In genomic region chr1:136117069-136117468, GRCm38 (mm10) we compare ENCODE assay signal across 26 mouse cellular contexts. TPM values are rescaled to one million over a fixed set of nuclear protein-coding genes. Genes with fewer than 3 reads are reported as not detected.
DNase-seq lines count a peak whose midpoint lies in the region; ATAC-seq and TF ChIP-seq lines count a peak whose summit lies in the region.
"Had no signal": no experiment of that assay in that cellular context is flagged by ENCODE, and none has a peak within 500 bp of the region (broad histone marks: within the 10 kb centered on the region; RNA-seq: fewer than 3 reads in every experiment).

No protein-coding gene starts in this region.

- TF ChIP-seq RAD21 in MEL (IDR thresholded peaks at IDR 0.05; ENCODE audit: low read depth, low read length): no peak

- no peaks in the 10 kb centered on the region for H3K79me2 ChIP-seq in MEL (ENCODE audit: control insufficient read depth, insufficient read depth, low read length, poor library complexity)

- no peak for ATAC-seq in kidney, embryonic 14.5 days (ENCODE audit: low FRiP score, low TSS enrichment)
- ATAC-seq: forebrain, postnatal 0 days; midbrain, embryonic 16.5 days had no signal

- TF ChIP-seq CTCF in MEL (IDR thresholded peaks at IDR 0.05 in 2 of 3, conservative IDR thresholded peaks at IDR 0.05 in 1 of 3; ENCODE audit: control insufficient read depth in 1 of 3, insufficient read depth in 1 of 3, low read depth in 2 of 3, low read length in 3 of 3, poor library complexity in 1 of 3, severe bottlenecking in 1 of 3): no peak
- no peak for TF ChIP-seq CTCF in small intestine, adult 2 months (IDR thresholded peaks at IDR 0.05; ENCODE audit: extremely low read depth, insufficient read length, insufficient replicate concordance, low read depth, low read length)

- no peak overlapping the region for H3K27ac ChIP-seq in MEL (ENCODE audit: control insufficient read depth, low read depth, low read length)
- H3K27ac ChIP-seq in small intestine, adult 2 months (ENCODE audit: insufficient read depth, low read depth, low read length): peak overlapping the region; percentile 31; the same call in 1 of the 2 replicates
- H3K27ac ChIP-seq in kidney, embryonic 14.5 days (ENCODE audit: low read depth, low read length): no peak overlapping the region
- H3K27ac ChIP-seq: embryonic facial prominence, embryonic 12.5 days; hindbrain, embryonic 12.5 days; liver, embryonic 14.5 days; lung, embryonic 15.5 days; midbrain, embryonic 10.5 days; neural tube, embryonic 15.5 days; stomach, postnatal 0 days had no signal

- TF ChIP-seq EP300 in MEL (IDR thresholded peaks at IDR 0.05; ENCODE audit: low read depth in 1 of 2, low read length in 2 of 2): no peak

- H3K9ac ChIP-seq in MEL (ENCODE audit: control insufficient read depth, low read depth, low read length, poor library complexity, severe bottlenecking): no peak overlapping the region
- no peak overlapping the region for H3K9ac ChIP-seq in kidney, embryonic 14.5 days (ENCODE audit: low read depth, low read length)
- H3K9ac ChIP-seq: embryonic facial prominence, embryonic 12.5 days; forebrain, postnatal 0 days; heart, embryonic 12.5 days; hindbrain, embryonic 12.5 days; liver, embryonic 14.5 days; lung, embryonic 15.5 days; neural tube, embryonic 15.5 days had no signal

- 85% methylated on average over 9 of the region's 9 CpGs for WGBS in small intestine, adult 2 months
- WGBS in kidney, embryonic 14.5 days: 89% methylated on average over 9 of the region's 9 CpGs

- no peaks in the 10 kb centered on the region for H3K9me3 ChIP-seq in MEL (replicated peaks; ENCODE audit: insufficient read depth, low read length)
- no peaks in the 10 kb centered on the region for H3K9me3 ChIP-seq in kidney, embryonic 14.5 days (ENCODE audit: control insufficient read depth, low read length)
- H3K9me3 ChIP-seq: embryonic facial prominence, embryonic 12.5 days; hindbrain, embryonic 12.5 days; lung, embryonic 15.5 days; neural tube, embryonic 15.5 days had no signal

- H3K36me3 ChIP-seq in MEL (ENCODE audit: control insufficient read depth in 1 of 2, insufficient read depth in 2 of 2, low read length in 2 of 2): no peaks in the 10 kb centered on the region; a peak in 1 of 4 replicates
- no peaks in the 10 kb centered on the region for H3K36me3 ChIP-seq in small intestine, adult 2 months (ENCODE audit: control insufficient read depth, insufficient read depth, low read length)
- H3K36me3 ChIP-seq in kidney, embryonic 14.5 days (ENCODE audit: control insufficient read depth, insufficient read depth, low read length): no peaks in the 10 kb centered on the region
- H3K36me3 ChIP-seq: embryonic facial prominence, embryonic 12.5 days; heart, embryonic 12.5 days; hindbrain, embryonic 12.5 days; lung, embryonic 15.5 days; midbrain, embryonic 10.5 days; neural tube, embryonic 15.5 days had no signal

- no peak overlapping the region for H3K4me2 ChIP-seq in kidney, embryonic 14.5 days (replicated peaks; ENCODE audit: low read depth, low read length)
- H3K4me2 ChIP-seq: embryonic facial prominence, embryonic 12.5 days; heart, embryonic 12.5 days; hindbrain, embryonic 12.5 days; lung, embryonic 15.5 days; neural tube, embryonic 15.5 days had no signal

- no peaks in the 10 kb centered on the region for H3K27me3 ChIP-seq in MEL (ENCODE audit: control insufficient read depth in 1 of 2, insufficient read depth in 2 of 2, low read length in 2 of 2)
- H3K27me3 ChIP-seq in small intestine, adult 2 months (ENCODE audit: control insufficient read depth, insufficient read depth, low read length): no peaks in the 10 kb centered on the region
- H3K27me3 ChIP-seq in kidney, embryonic 14.5 days (ENCODE audit: control insufficient read depth, insufficient read depth, low read length): 0 out of 2 replicates have a peak, but pooled peaks cover 2% of the 10 kb centered on the region
- H3K27me3 ChIP-seq: embryonic facial prominence, embryonic 12.5 days; hindbrain, embryonic 12.5 days; lung, embryonic 15.5 days; neural tube, embryonic 15.5 days had no signal

- peak; percentile 51 to 54 for DNase-seq in lung, adult 18-20 months
- no peak for DNase-seq in lung, postnatal 14 days
- peak; percentile 45 to 50 for DNase-seq in B cell, adult 2 months
- no peak for DNase-seq in MEL (ENCODE audit: low read depth, low spot score)
- DNase-seq in cerebellum, adult 11 months: no peak
- DNase-seq: cerebellum, adult 11-12 months; cerebellum, postnatal 14 days; forebrain, postnatal 0 days; gastrocnemius, postnatal 14 days; heart, adult 11 months; heart, postnatal 10 days; kidney, adult 2 months; kidney, postnatal 10 days; thymus, adult 2 months; thymus, postnatal 4 days had no signal

- H3K4me1 ChIP-seq in MEL (ENCODE audit: control insufficient read depth in 1 of 2, insufficient read depth in 2 of 2, low read length in 2 of 2): peaks cover 0 to 10% of the 10 kb centered on the region in 2 experiments; a peak in 2 of 4 replicates
- H3K4me1 ChIP-seq in small intestine, adult 2 months (ENCODE audit: control insufficient read depth, insufficient read depth, insufficient read length, low read length): peaks cover 26% of the 10 kb centered on the region
- no peaks in the 10 kb centered on the region for H3K4me1 ChIP-seq in kidney, embryonic 14.5 days (ENCODE audit: control insufficient read depth, insufficient read depth, low read length)
- H3K4me1 ChIP-seq: lung, embryonic 15.5 days had no signal

- H3K4me3 ChIP-seq in MEL (ENCODE audit: control insufficient read depth in 1 of 2, insufficient read depth in 1 of 2, low read depth in 2 of 2, low read length in 2 of 2): no peak overlapping the region
- H3K4me3 ChIP-seq in small intestine, adult 2 months (ENCODE audit: low read depth, low read length): peak overlapping the region; percentile 6; the same call in 1 of the 2 replicates
- H3K4me3 ChIP-seq in kidney, embryonic 14.5 days (ENCODE audit: low read length): no peak overlapping the region
- H3K4me3 ChIP-seq: embryonic facial prominence, embryonic 12.5 days; heart, embryonic 12.5 days; hindbrain, embryonic 12.5 days; lung, embryonic 15.5 days; midbrain, embryonic 10.5 days; neural tube, embryonic 15.5 days had no signal

- TF ChIP-seq POLR2A in MEL (IDR thresholded peaks at IDR 0.05; ENCODE audit: control insufficient read depth in 1 of 2, insufficient read depth in 1 of 2, low read depth in 1 of 2, low read length in 2 of 2, poor library complexity in 1 of 2): no peak
- peak; percentile 25; the same call in 1 of the 2 replicates for TF ChIP-seq POLR2A in small intestine, adult 2 months (IDR thresholded peaks at IDR 0.05; ENCODE audit: low read depth, low read length)

TF ChIP-seq in MEL, 35 proteins besides CTCF, POLR2A, EP300 and RAD21:
- peak; percentile 52; the same call in 1 of the 2 replicates for TF ChIP-seq USF1 (IDR thresholded peaks at IDR 0.05; ENCODE audit: low read depth, low read length)
- no peak for TF ChIP-seq MYC (IDR thresholded peaks at IDR 0.05; ENCODE audit: low read depth, low read length)
TF ChIP-seq in MEL: peak in this region for 1.

RNA-seq across cellular contexts. Expression of gene Kif21b, which starts 14.1 kb away (rescaled TPM):
- 4.0 and 7.6 TPM in 2 replicates for total RNA-seq in MEL (2012; rRNA removed)
- 10 to 100 TPM in 1 of 2 experiments, not detected in 1; 34.0 TPM for polyA plus RNA-seq in MEL (2012; ENCODE audit: insufficient read depth in 1 of 2, insufficient read length in 2 of 2, low read depth in 1 of 2, low replicate concordance in 2 of 2, missing spikeins in 1 of 2)
- 12.4 and 28.6 TPM in 2 replicates for polyA plus RNA-seq in small intestine, adult 2 months (2012; rRNA removed)
- polyA plus RNA-seq in kidney, embryonic 14.5 days (2014; fragmentation: Nextera tagmentation; extraction: Ambion mirVana): 3.2 and 3.3 TPM in 2 replicates

Comparison
In these comparisons a context has a peak if more than half of its experiments do, and no peak if none do; other contexts are left out.
1. DNase-seq: peak in lung, adult 18-20 months (2 of 2) and B cell, adult 2 months (2 of 2); none in lung, postnatal 14 days (single experiment), MEL (single experiment) and cerebellum, adult 11 months (single experiment).